Mouse (Mus musculus): ENCODE results near the gene Mt4.
"Not testable (repeated sequence)": the region's sequence is repeated elsewhere in the genome, so short reads cannot be mapped to it uniquely, and the experiment has no call there.

Gene Mt4

GRCm38 (mm10) chr8:94134601-94135000, 2.4 kb upstream of the Mt4 start:
- DNase-seq (ENCODE audit: low read depth in 2 of 2, low spot score in 2 of 2), result not testable (repeated sequence)

- DNase-seq (ENCODE audit: low read depth in 2 of 2, low spot score in 2 of 2), result no peak
Measured at GRCm38 (mm10) chr8:94135556-94135955, 1.4 kb upstream of the Mt4 start.

GRCm38 (mm10) chr8:94136192-94136591, 805 bp upstream of the Mt4 start:
- no peak for DNase-seq (ENCODE audit: low read depth in 2 of 2, low spot score in 2 of 2)

- no peak for DNase-seq (ENCODE audit: low read depth in 2 of 2, low spot score in 2 of 2)
Measured at GRCm38 (mm10) chr8:94140266-94140795, 3.3 kb downstream of the Mt4 start.

GRCm38 (mm10) chr8:94148236-94148635, 11.2 kb downstream of the Mt4 start:
- DNase-seq (ENCODE audit: low read depth in 2 of 2, low spot score in 2 of 2), result no peak

- no peak for DNase-seq (ENCODE audit: low read depth in 2 of 2, low spot score in 2 of 2)
Measured at GRCm38 (mm10) chr8:94150925-94151324, 13.9 kb downstream of the Mt4 start.

GRCm38 (mm10) chr8:94152513-94153300, 15.7 kb downstream of the Mt4 start, which contains the start of gene Mt3:
Mt3 (plus strand) TSS chr8:94152607.
- no peak for DNase-seq (ENCODE audit: low read depth in 2 of 2, low spot score in 2 of 2)

GRCm38 (mm10) chr8:94153451-94153850, 16.5 kb downstream of the Mt4 start:
- DNase-seq (ENCODE audit: low read depth in 2 of 2, low spot score in 2 of 2), result no peak

- no peak for DNase-seq (ENCODE audit: low read depth in 2 of 2, low spot score in 2 of 2)
Measured at GRCm38 (mm10) chr8:94154537-94154936, 17.5 kb downstream of the Mt4 start.

- no peak for DNase-seq (ENCODE audit: low read depth in 2 of 2, low spot score in 2 of 2)
Measured at GRCm38 (mm10) chr8:94156092-94156491, 19.1 kb downstream of the Mt4 start.

GRCm38 (mm10) chr8:94165772-94166171, 28.8 kb downstream of the Mt4 start:
- DNase-seq (ENCODE audit: low read depth in 2 of 2, low spot score in 2 of 2), result not testable (repeated sequence)

- DNase-seq (ENCODE audit: low read depth in 2 of 2, low spot score in 2 of 2), result peak; percentile 82 to 86
Measured at GRCm38 (mm10) chr8:94167244-94167643, 30.2 kb downstream of the Mt4 start.

- no peak for DNase-seq (ENCODE audit: low read depth in 2 of 2, low spot score in 2 of 2)
Measured at GRCm38 (mm10) chr8:94169547-94169946, 32.5 kb downstream of the Mt4 start.

- DNase-seq (ENCODE audit: low read depth in 2 of 2, low spot score in 2 of 2), result no peak
Measured at GRCm38 (mm10) chr8:94171321-94171755, 34.3 kb downstream of the Mt4 start.

- DNase-seq (ENCODE audit: low read depth in 2 of 2, low spot score in 2 of 2), result no peak
Measured at GRCm38 (mm10) chr8:94172075-94172808, 35.2 kb downstream of the Mt4 start, which contains the start of gene Mt2. Mt2 (plus strand) TSS chr8:94172664.

- no peak for DNase-seq (ENCODE audit: low read depth in 2 of 2, low spot score in 2 of 2)
Measured at GRCm38 (mm10) chr8:94172809-94173732, 36.1 kb downstream of the Mt4 start.

GRCm38 (mm10) chr8:94173848-94174403, 36.9 kb downstream of the Mt4 start:
- DNase-seq (ENCODE audit: low read depth in 2 of 2, low spot score in 2 of 2), result no peak

GRCm38 (mm10) chr8:94174619-94175213, 37.7 kb downstream of the Mt4 start:
- DNase-seq (ENCODE audit: low read depth in 2 of 2, low spot score in 2 of 2), result no peak

- no peak for DNase-seq (ENCODE audit: low read depth in 2 of 2, low spot score in 2 of 2)
Measured at GRCm38 (mm10) chr8:94177716-94178390, 40.9 kb downstream of the Mt4 start.

All from CD8-positive naive resting alpha-beta T cell, adult 2 months (primary cell).